Mouse (Mus musculus): ENCODE data around the gene Ppp6r3.
A peak's percentile ranks its signal among the peaks of the same experiment; 100 is the strongest.

Ppp6r3 gene

DNA sequence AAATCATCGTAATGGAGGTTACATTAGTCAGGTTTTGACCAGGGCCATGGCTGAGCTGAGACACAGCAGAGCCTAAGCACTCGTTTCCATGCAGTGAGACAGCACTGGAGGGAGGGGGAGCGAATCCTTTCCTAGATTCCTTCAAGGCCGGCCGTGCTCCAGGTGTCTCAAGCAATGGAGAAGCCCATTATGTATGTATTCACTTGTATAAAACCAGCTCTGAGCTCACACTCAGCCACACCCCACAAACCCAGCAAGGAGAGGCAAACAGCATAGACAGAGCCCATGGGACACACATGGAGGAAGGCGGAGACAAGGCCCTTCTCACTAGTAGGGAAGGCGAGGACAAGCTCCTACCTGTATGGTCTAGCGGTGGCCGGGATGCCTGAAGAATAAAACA is 10.5 kb upstream of the Ppp6r3 start:
- Histone ChIP-seq H3K27me3 (ENCODE audit: insufficient read depth, low read length) (no peaks in the 10 kb centered on the region), H3K4me3 (replicated peaks; ENCODE audit: low read length) (no peak overlapping the region), H3K9me3 (ENCODE audit: low read length) (peaks cover under 1% of the 10 kb centered on the region; the same call in 1 of the 2 replicates), H3K4me1 (replicated peaks; ENCODE audit: low read depth, low read length) (peaks cover 17% of the 10 kb centered on the region), H3K36me3 (ENCODE audit: insufficient read depth, low read length) (peaks cover 55% of the 10 kb centered on the region)
- TF ChIP-seq CTCF (conservative IDR thresholded peaks at IDR 0.05; ENCODE audit: low read length) = no peak
- no peak for TF ChIP-seq NANOG (IDR thresholded peaks at IDR 0.05; ENCODE audit: borderline replicate concordance, low read length)
- no peak for TF ChIP-seq POU5F1 (IDR thresholded peaks at IDR 0.05; ENCODE audit: borderline replicate concordance, low read length)

DNA sequence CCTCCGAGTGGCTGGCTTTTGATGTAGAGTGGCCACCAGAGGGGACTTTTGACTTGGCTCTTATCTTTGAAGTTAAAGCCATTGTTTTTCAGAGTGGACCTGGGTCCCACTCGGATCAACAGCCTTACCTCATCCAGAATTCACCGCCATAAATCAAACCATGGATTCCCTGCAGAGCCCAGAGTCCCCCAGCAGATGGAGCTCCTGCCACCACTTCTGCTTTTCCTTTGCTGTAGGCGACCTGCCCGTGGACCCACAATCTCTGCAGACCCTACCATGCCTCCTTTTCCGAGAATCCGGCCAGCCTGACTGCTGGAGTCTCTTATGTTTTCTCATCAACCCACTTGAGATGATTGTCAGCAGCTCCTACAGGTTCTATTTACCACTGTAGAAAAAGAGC is 5.8 kb upstream of the Ppp6r3 start:
- Histone ChIP-seq H3K9me3 (ENCODE audit: low read length) (peaks cover 6% of the 10 kb centered on the region), H3K27me3 (ENCODE audit: insufficient read depth, low read length) (no peaks in the 10 kb centered on the region), H3K4me1 (replicated peaks; ENCODE audit: low read depth, low read length) (peaks cover 44% of the 10 kb centered on the region), H3K36me3 (ENCODE audit: insufficient read depth, low read length) (peaks cover 25% of the 10 kb centered on the region), H3K4me3 (replicated peaks; ENCODE audit: low read length) (no peak overlapping the region)
- TF ChIP-seq CTCF (conservative IDR thresholded peaks at IDR 0.05; ENCODE audit: low read length) (peak; percentile 56), NANOG (IDR thresholded peaks at IDR 0.05; ENCODE audit: borderline replicate concordance, low read length) (no peak)

DNA sequence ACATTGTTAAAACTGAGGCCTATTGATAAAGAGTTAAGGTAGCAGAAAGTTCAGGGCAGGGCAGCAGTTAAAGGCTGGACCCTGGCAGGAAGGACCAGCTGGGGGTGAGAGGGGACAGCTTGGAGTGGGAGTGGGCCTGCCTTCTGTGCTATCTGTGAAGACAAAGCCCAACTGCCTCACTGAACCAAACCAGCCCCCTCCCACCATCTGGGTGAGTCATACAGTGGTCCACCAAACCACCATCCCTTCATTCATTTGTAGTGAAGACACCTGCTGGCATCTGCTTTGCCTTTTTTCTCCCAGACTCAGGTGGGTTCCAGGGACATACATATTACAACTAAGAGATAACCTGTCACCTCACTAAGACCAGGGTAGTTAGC is 2.4 kb upstream of the Ppp6r3 start:
- Histone ChIP-seq H3K27me3 (ENCODE audit: insufficient read depth, low read length) (no peaks in the 10 kb centered on the region), H3K36me3 (ENCODE audit: insufficient read depth, low read length) (0 out of 2 replicates have a peak, but pooled peaks cover 7% of the 10 kb centered on the region), H3K9me3 (ENCODE audit: low read length) (peaks cover 6% of the 10 kb centered on the region), H3K4me1 (replicated peaks; ENCODE audit: low read depth, low read length) (peaks cover 53% of the 10 kb centered on the region), H3K4me3 (replicated peaks; ENCODE audit: low read length) (no peak overlapping the region)
- no peak for TF ChIP-seq CTCF (conservative IDR thresholded peaks at IDR 0.05; ENCODE audit: low read length)
- no peak for TF ChIP-seq POU5F1 (IDR thresholded peaks at IDR 0.05; ENCODE audit: borderline replicate concordance, low read length)
- TF ChIP-seq NANOG (IDR thresholded peaks at IDR 0.05; ENCODE audit: borderline replicate concordance, low read length) = no peak

DNA sequence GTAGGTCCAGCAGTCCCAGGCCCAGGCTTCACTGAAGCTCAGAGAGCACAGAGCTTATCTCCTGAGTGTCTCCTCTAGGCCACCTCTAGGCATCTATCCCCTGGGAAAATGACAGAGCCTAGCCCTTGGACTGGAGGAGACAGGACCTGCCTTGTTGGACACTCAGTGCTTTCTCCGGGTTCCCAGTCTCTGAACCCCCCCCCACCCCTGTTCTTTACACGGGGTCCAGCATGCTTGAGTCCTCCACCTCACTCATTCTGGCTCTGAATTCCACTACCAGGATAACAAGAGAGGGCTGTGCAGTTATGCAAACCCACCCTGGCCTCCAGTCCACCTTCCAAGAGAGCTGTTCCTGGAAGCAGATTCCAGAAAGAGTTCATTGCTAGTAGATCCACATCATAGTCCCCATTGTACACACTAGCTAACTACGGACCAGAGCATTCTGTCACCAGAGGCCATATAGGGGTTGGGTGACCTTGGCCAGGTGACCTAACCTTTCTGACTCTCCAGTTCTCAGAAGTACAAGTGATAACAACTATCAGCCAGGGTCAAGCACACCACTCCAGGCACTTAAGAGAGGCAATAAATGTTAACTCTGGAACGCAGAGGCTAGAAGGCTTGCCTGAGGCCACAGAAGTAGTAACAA is 1.8 kb upstream of the Ppp6r3 start:
- Histone ChIP-seq H3K36me3 (ENCODE audit: insufficient read depth, low read length) (0 out of 2 replicates have a peak, but pooled peaks cover 5% of the 10 kb centered on the region), H3K4me1 (replicated peaks; ENCODE audit: low read depth, low read length) (peaks cover 58% of the 10 kb centered on the region), H3K4me3 (replicated peaks; ENCODE audit: low read length) (peak overlapping the region; percentile 97), H3K9me3 (ENCODE audit: low read length) (peaks cover 6% of the 10 kb centered on the region), H3K27me3 (ENCODE audit: insufficient read depth, low read length) (no peaks in the 10 kb centered on the region)
- no peak for TF ChIP-seq CTCF (conservative IDR thresholded peaks at IDR 0.05; ENCODE audit: low read length)
- TF ChIP-seq NANOG (IDR thresholded peaks at IDR 0.05; ENCODE audit: borderline replicate concordance, low read length) = no peak
- no peak for TF ChIP-seq POU5F1 (IDR thresholded peaks at IDR 0.05; ENCODE audit: borderline replicate concordance, low read length)

DNA sequence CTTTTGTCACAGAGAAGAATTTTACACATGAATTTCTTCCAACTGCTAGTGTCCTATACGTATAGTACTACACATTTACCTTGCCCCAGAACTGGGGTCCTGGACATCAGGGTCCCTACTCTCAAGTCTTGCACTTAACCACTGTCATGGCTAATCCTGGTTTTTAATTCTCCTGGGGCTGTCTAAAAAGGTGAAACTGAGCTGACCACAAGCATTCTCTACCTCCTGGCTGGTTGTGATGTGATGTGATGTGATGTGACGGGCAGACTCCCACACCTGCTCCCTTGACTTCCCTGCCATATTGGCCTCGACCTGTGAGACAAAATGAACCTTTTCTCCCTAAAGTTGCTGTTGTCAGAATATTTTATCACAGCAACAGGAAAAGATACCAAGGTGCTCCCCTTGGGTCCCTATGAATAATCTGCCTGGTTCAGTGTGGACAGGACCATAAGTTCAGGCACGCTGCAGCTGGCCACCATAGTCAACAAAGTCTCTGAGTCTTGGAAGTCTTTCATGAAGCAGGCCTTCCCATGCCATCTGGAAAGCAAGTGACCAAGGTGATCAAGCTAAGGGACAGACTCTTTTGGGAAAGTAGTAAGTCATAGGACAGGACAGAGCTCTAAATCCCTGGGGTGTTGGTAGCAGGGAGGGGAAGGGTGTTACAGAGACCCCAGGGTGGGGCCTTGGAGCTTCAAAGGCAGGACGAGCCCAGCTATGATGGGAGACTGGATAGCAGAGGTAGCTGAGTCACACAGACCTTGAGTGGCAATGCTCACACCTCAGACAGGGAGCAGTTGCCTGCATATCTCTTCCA is 1.1 kb upstream of the Ppp6r3 start:
- Histone ChIP-seq H3K9me3 (ENCODE audit: low read length) (peaks cover 6% of the 10 kb centered on the region), H3K4me3 (replicated peaks; ENCODE audit: low read length) (peak overlapping the region; percentile 97), H3K27me3 (ENCODE audit: insufficient read depth, low read length) (no peaks in the 10 kb centered on the region), H3K4me1 (replicated peaks; ENCODE audit: low read depth, low read length) (peaks cover 63% of the 10 kb centered on the region), H3K36me3 (ENCODE audit: insufficient read depth, low read length) (0 out of 2 replicates have a peak, but pooled peaks cover 5% of the 10 kb centered on the region)
- no peak for TF ChIP-seq POU5F1 (IDR thresholded peaks at IDR 0.05; ENCODE audit: borderline replicate concordance, low read length)
- TF ChIP-seq NANOG (IDR thresholded peaks at IDR 0.05; ENCODE audit: borderline replicate concordance, low read length) = no peak
- TF ChIP-seq CTCF (conservative IDR thresholded peaks at IDR 0.05; ENCODE audit: low read length) = no peak

DNA sequence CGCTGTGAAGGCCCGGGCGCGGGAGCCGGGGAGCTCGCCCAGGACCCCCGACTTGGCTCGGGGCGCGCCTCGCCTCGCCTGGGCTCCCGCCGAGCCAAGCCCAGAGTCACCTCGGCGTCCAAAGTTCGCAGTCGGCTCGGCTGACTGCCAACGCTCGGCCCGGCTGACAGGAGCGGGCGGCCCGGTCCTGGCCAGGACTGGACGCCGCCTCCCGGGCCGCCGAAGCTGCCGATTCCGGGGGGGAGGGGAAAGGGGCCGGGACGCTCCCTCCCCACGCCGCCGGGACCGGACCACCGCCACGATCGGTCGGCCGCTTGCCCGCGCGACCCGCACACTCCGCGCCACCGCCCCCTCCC is 295 bp downstream of the Ppp6r3 start:
- peak overlapping the region; percentile 97 for H3K4me3 ChIP-seq (replicated peaks; ENCODE audit: low read length)
- H3K9me3 ChIP-seq (ENCODE audit: low read length) = no peaks in the 10 kb centered on the region
- peaks cover 74% of the 10 kb centered on the region for H3K4me1 ChIP-seq (replicated peaks; ENCODE audit: low read depth, low read length)
- H3K36me3 ChIP-seq (ENCODE audit: insufficient read depth, low read length) = 0 out of 2 replicates have a peak, but pooled peaks cover 8% of the 10 kb centered on the region
- TF ChIP-seq CTCF (conservative IDR thresholded peaks at IDR 0.05; ENCODE audit: low read length) (no peak), NANOG (IDR thresholded peaks at IDR 0.05; ENCODE audit: borderline replicate concordance, low read length) (no peak), POU5F1 (IDR thresholded peaks at IDR 0.05; ENCODE audit: borderline replicate concordance, low read length) (no peak)
- no peaks in the 10 kb centered on the region for H3K27me3 ChIP-seq (ENCODE audit: insufficient read depth, low read length)

DNA sequence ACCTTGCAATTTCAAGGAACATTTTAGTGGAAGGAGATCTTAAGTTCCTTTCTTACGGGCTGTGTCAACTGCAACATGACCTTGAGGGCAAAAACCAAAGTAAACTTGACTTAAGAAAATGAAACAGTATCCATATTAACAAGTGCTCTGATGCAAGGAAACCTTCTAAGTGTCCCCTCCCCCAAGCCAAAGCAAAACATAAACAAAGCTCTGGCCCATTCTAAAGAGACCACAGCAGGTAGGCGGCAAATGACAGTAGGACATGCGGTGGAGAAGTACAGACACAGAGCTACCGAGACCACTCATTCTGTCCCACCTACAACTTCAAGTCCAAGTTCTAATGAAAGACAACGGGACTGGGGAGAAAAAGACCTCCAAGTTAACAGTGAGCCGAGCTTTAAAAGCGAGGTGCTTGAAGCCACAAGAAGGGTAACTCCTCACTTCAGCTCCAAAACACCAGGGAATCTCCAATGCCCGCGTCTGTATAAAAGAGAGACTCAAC is 905 bp downstream of the Ppp6r3 start:
- H3K4me1 ChIP-seq (replicated peaks; ENCODE audit: low read depth, low read length) = peaks cover 76% of the 10 kb centered on the region
- peak overlapping the region; percentile 97 for H3K4me3 ChIP-seq (replicated peaks; ENCODE audit: low read length)
- H3K9me3 ChIP-seq (ENCODE audit: low read length) = no peaks in the 10 kb centered on the region
- 0 out of 2 replicates have a peak, but pooled peaks cover 11% of the 10 kb centered on the region for H3K36me3 ChIP-seq (ENCODE audit: insufficient read depth, low read length)
- TF ChIP-seq POU5F1 (IDR thresholded peaks at IDR 0.05; ENCODE audit: borderline replicate concordance, low read length) (no peak), NANOG (IDR thresholded peaks at IDR 0.05; ENCODE audit: borderline replicate concordance, low read length) (no peak), CTCF (conservative IDR thresholded peaks at IDR 0.05; ENCODE audit: low read length) (no peak)
- H3K27me3 ChIP-seq (ENCODE audit: insufficient read depth, low read length) = no peaks in the 10 kb centered on the region

DNA sequence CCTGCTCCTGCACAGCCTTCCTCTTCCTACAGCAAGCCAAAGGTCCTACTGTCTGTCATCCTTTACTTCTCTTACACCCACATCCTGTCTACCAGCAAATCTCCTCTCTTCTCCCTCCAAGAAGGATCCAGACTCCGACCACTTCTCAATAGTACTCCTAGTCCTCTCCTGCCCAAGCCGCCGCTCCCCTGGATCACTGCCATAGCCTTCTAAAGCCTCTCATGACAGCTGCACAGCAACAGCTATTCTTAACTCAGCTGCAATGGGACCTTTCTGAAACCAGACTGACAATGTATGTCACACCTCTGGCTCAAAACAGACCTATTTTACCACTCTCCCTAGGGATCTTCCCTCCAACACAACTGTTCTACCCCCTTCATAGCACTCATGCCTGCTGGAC is 11.2 kb downstream of the Ppp6r3 start:
- Histone ChIP-seq H3K4me1 (replicated peaks; ENCODE audit: low read depth, low read length) (peaks cover 85% of the 10 kb centered on the region), H3K27me3 (ENCODE audit: insufficient read depth, low read length) (no peaks in the 10 kb centered on the region), H3K36me3 (ENCODE audit: insufficient read depth, low read length) (peaks cover 27% of the 10 kb centered on the region), H3K9me3 (ENCODE audit: low read length) (no peaks in the 10 kb centered on the region), H3K4me3 (replicated peaks; ENCODE audit: low read length) (no peak overlapping the region)
- TF ChIP-seq POU5F1 (IDR thresholded peaks at IDR 0.05; ENCODE audit: borderline replicate concordance, low read length) = no peak
- TF ChIP-seq NANOG (IDR thresholded peaks at IDR 0.05; ENCODE audit: borderline replicate concordance, low read length) = no peak

All from E14TG2a.4 (cell line).